Mouse (Mus musculus) stomach, embryonic 14.5 days (tissue): Measurements from ENCODE around the gene Scyl1. TPM values are rescaled to one million over a fixed set of nuclear protein-coding genes. Genes with fewer than 3 reads are reported as not detected.

Source experiments
- ATAC-seq: fragments of 200-750 bp; cut with Nextera tagmentation; 2 replicates; pipeline ENCODE4 v1.8.0; 2017; ENCODE audit warnings: low read depth, moderate TSS enrichment; ENCODE audit not compliant: insufficient number of reproducible peaks, insufficient read depth, low FRiP score
- H3K27ac ChIP-seq: fragments of 300-500 bp; sonication (generic); 2 replicates; pipeline ENCODE4 v1.5.1; 2014; ENCODE audit warnings: mild to moderate bottlenecking, low read length, moderate library complexity, mixed read lengths
- H3K27me3 ChIP-seq: fragments of 300-500 bp; sonication (generic); 2 replicates; pipeline ENCODE4 v1.6.1; 2014; ENCODE audit warnings: low read length, control low read depth, mixed read lengths; ENCODE audit not compliant: control insufficient read depth, insufficient read depth
- H3K36me3 ChIP-seq: fragments of 300-500 bp; sonication (generic); 2 replicates; pipeline ENCODE4 v1.6.1; 2014; ENCODE audit warnings: mild to moderate bottlenecking, control low read depth, low read length, moderate library complexity, mixed read lengths; ENCODE audit not compliant: control insufficient read depth, insufficient read depth
- H3K4me1 ChIP-seq: fragments of 300-500 bp; sonication (generic); 2 replicates; pipeline ENCODE4 v1.6.1; 2014; ENCODE audit warnings: low read length, control low read depth, mixed read lengths; ENCODE audit not compliant: control insufficient read depth, insufficient read depth
- H3K4me2 ChIP-seq: fragments of 300-500 bp; sonication (generic); replicated peaks from 2 replicates; pipeline ENCODE4 v1.6.1; 2014; ENCODE audit warnings: low read depth, low read length, control low read depth
- H3K4me3 ChIP-seq: fragments of 300-500 bp; sonication (generic); 2 replicates; pipeline ENCODE4 v1.5.1; 2014; ENCODE audit warnings: low read depth, low read length, control low read depth
- H3K9ac ChIP-seq: fragments of 300-500 bp; sonication (generic); replicated peaks from 2 replicates; pipeline ENCODE4 v1.6.1; 2014; ENCODE audit warnings: low read depth, mild to moderate bottlenecking, control low read depth, low read length, moderate library complexity, mixed read lengths
- H3K9me3 ChIP-seq: fragments of 300-500 bp; sonication (generic); 2 replicates; pipeline ENCODE4 v1.6.1; 2016; ENCODE audit warnings: low read depth, low read length, control low read depth; ENCODE audit not compliant: control insufficient read depth
- WGBS: fragments of 180-500 bp; shearing (Covaris S2); extraction: QIAGEN DNeasy Blood & Tissue Kit; methylation state at CpG from one replicate; pipeline ENCODE4 v1.1.7; 2014; 5-methylcytosine and 5-hydroxymethylcytosine counted together
- polyA plus RNA-seq: library from polyadenylated mRNA; unstranded; fragments of >200 nt; fragmentation: Nextera tagmentation; extraction: Ambion mirVana; gene quantifications from 2 replicates; pipeline ENCODE4 v1.2.1, GENCODE M21; 2014

Gene Scyl1
- polyA plus RNA-seq, 1 experiment from 2014 or later: 67.6 TPM

GRCm38 (mm10) chr19:5746907-5747363 lies 24.3 kb downstream of the Scyl1 start:
- no peak for ATAC-seq
- Histone ChIP-seq H3K27me3 (no peaks in the 10 kb centered on the region), H3K27ac (no peak overlapping the region), H3K36me3 (no peaks in the 10 kb centered on the region), H3K4me2 (no peak overlapping the region), H3K9me3 (no peaks in the 10 kb centered on the region), H3K4me1 (peaks cover 26% of the 10 kb centered on the region), H3K9ac (no peak overlapping the region), H3K4me3 (no peak overlapping the region)
- WGBS: 40% methylated on average over 12 of the region's 12 CpGs

GRCm38 (mm10) chr19:5745756-5746710 lies 25.2 kb downstream of the Scyl1 start:
- no peaks in the 10 kb centered on the region for H3K9me3 ChIP-seq
- H3K4me3 ChIP-seq: peak overlapping the region; percentile 17; the same call in 1 of the 2 replicates
- no peak overlapping the region for H3K27ac ChIP-seq
- ATAC-seq: no peak
- no peaks in the 10 kb centered on the region for H3K27me3 ChIP-seq
- H3K9ac ChIP-seq: no peak overlapping the region; the same call in 1 of the 2 replicates
- peak overlapping the region; percentile 39 for H3K4me2 ChIP-seq
- peaks cover 31% of the 10 kb centered on the region for H3K4me1 ChIP-seq
- no peaks in the 10 kb centered on the region for H3K36me3 ChIP-seq
- WGBS: 9% methylated on average over 36 of the region's 36 CpGs

- peaks cover 36% of the 10 kb centered on the region for H3K4me1 ChIP-seq
- 48% methylated on average over 5 of the region's 5 CpGs for WGBS
Measured at GRCm38 (mm10) chr19:5743576-5743975, 27.6 kb downstream of the Scyl1 start.

GRCm38 (mm10) chr19:5742241-5742641 lies 29.0 kb downstream of the Scyl1 start:
- H3K4me2 ChIP-seq: peak overlapping the region; percentile 98
- peaks cover 36% of the 10 kb centered on the region for H3K4me1 ChIP-seq
- H3K36me3 ChIP-seq: no peaks in the 10 kb centered on the region
- peak overlapping the region; percentile 89 for H3K9ac ChIP-seq
- no peaks in the 10 kb centered on the region for H3K27me3 ChIP-seq
- 0 out of 2 replicates have a peak, but pooled peaks have one; percentile 28 for ATAC-seq
- no peaks in the 10 kb centered on the region for H3K9me3 ChIP-seq
- H3K27ac ChIP-seq: peak overlapping the region; percentile 94
- 2% methylated on average over 32 of the region's 32 CpGs for WGBS
- peak overlapping the region; percentile 77 for H3K4me3 ChIP-seq

More at GRCm38 (mm10) chr19:5743576-5743975, 27.6 kb downstream of the Scyl1 start:
- Histone ChIP-seq H3K9ac (no peak overlapping the region), H3K27ac (no peak overlapping the region), H3K4me3 (no peak overlapping the region), H3K4me2 (peak overlapping the region; percentile 98; the same call in 1 of the 2 replicates), H3K36me3 (no peaks in the 10 kb centered on the region), H3K9me3 (no peaks in the 10 kb centered on the region), H3K27me3 (no peaks in the 10 kb centered on the region)
- no peak for ATAC-seq

- Histone ChIP-seq H3K9ac (peak overlapping the region; percentile 89), H3K36me3 (no peaks in the 10 kb centered on the region), H3K27me3 (no peaks in the 10 kb centered on the region), H3K4me2 (peak overlapping the region; percentile 98), H3K9me3 (no peaks in the 10 kb centered on the region), H3K4me3 (peak overlapping the region; percentile 77), H3K4me1 (peaks cover 36% of the 10 kb centered on the region), H3K27ac (peak overlapping the region; percentile 94)
- under 1% methylated on average over 47 of the region's 55 CpGs for WGBS
- peak; percentile 70 for ATAC-seq
Measured at GRCm38 (mm10) chr19:5741641-5742240, 29.5 kb downstream of the Scyl1 start.

GRCm38 (mm10) chr19:5740320-5741317 lies 30.6 kb downstream of the Scyl1 start, which contains the start of gene Ltbp3:
Ltbp3 (plus strand) TSS chr19:5740904.
- H3K27me3 ChIP-seq: no peaks in the 10 kb centered on the region
- peak within 1 kb of the TSS; percentile 77 for H3K4me3 ChIP-seq
- ATAC-seq: peak; percentile 31; the same call in 1 of the 2 replicates
- H3K27ac ChIP-seq: peak within 1 kb of the TSS; percentile 94
- 22% methylated on average over 14 of the region's 14 CpGs for WGBS
- H3K9ac ChIP-seq: peak within 1 kb of the TSS; percentile 89
- H3K9me3 ChIP-seq: no peaks in the 10 kb centered on the region
- H3K4me2 ChIP-seq: peak within 1 kb of the TSS; percentile 98
- peaks cover 27% of the 10 kb centered on the region for H3K4me1 ChIP-seq
- H3K36me3 ChIP-seq: no peaks in the 10 kb centered on the region

- H3K4me1 ChIP-seq: peaks cover 23% of the 10 kb centered on the region
- no peaks in the 10 kb centered on the region for H3K36me3 ChIP-seq
- no peaks in the 10 kb centered on the region for H3K9me3 ChIP-seq
- H3K9ac ChIP-seq: no peak overlapping the region
- WGBS: 58% methylated on average over 2 of the region's 2 CpGs
- H3K27me3 ChIP-seq: no peaks in the 10 kb centered on the region
- no peak overlapping the region for H3K27ac ChIP-seq
- no peak for ATAC-seq
- no peak overlapping the region for H3K4me2 ChIP-seq
- no peak overlapping the region for H3K4me3 ChIP-seq
Measured at GRCm38 (mm10) chr19:5739446-5739845, 31.8 kb downstream of the Scyl1 start.
